Mouse (Mus musculus) G1E (cell line): ENCODE measurements around the gene Marveld3.

Experiments
- CTCF ChIP-seq: IDR thresholded peaks from 2 replicates; pipeline ENCODE4 v1.5.1; 2012; ENCODE audit warnings: low read depth, low read length, inconsistent platforms, mixed read lengths
- TAL1 ChIP-seq: conservative IDR thresholded peaks from 2 replicates; pipeline ENCODE4 v1.6.1; 2012; ENCODE audit warnings: low read depth, low read length, inconsistent platforms, mixed read lengths

DNA sequence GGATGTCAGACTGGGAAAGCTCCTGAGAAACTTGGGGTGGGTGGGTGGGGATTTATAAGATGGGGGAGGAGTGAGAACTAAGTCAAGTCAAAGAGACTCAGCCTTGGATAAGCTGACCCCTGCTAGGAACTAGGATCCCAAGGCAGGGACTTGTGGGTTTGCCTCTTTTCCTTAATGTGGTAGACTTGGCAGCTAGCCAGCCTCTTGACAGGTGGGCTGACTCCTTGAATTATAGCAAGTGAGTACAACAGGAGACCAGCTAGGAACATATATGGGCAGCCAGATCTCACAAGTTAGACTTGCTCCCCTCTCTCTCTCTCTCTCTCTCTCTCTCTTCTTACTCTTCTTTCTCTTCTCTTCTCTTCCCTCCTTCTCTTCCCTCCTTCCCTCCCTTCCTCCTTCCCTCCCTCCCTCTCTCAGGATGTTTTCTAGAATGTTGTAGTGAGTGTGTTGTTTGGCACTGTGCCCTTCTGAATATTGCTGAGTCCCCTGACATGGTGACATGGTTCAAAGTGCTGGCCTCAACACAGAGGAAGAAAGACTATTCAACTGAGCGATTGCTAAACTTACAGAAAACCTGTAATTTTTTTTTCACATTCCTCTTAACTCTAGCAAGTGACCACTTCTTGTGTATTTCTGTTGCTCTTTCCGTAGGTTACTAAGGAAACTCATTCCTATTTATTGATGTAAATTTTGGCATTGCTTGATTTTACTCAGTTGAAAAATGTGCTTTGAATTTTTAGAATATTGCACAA is 20.2 kb downstream of the Marveld3 start:
- TF ChIP-seq CTCF: no peak
- no peak for TF ChIP-seq TAL1
